Mouse (Mus musculus) gastrocnemius, postnatal 14 days (tissue): ENCODE data around the gene Inpp4b. TPM values are rescaled to one million over a fixed set of nuclear protein-coding genes. Genes with fewer than 3 reads are reported as not detected.
"Not testable (repeated sequence)": the region's sequence is repeated elsewhere in the genome, so short reads cannot be mapped to it uniquely, and the experiment has no call there.

Source experiments
- DNase-seq: peaks from one replicate; pipeline ENCODE4 v3.0.0; 2021; ENCODE audit warnings: mixed read lengths
- intact Hi-C: fragments of 180-260 bp; cut with DNase I; formaldehyde crosslinking; loops from one replicate; pipeline ENCODE4 v1.15.1; 2025; ENCODE audit warnings: low total_unique reads
- total RNA-seq, 2 experiments: library from RNA; stranded (reverse); gene quantifications; 2 replicates each; pipeline ENCODE4 v1.2.3; 2021

Inpp4b gene
- total RNA-seq, 2 experiments from 2014 or later, result 13.2 to 16.5 TPM

GRCm38 (mm10) chr8:82028896-82029295, 686.5 kb downstream of the Inpp4b start:
- DNase-seq, result no peak
- intact Hi-C loops, result loop anchor here (5.0 kb wide), 1 partner anchor 557 kb away; no protein-coding TSS in a partner anchor

- not testable (repeated sequence) for DNase-seq
Measured at GRCm38 (mm10) chr8:82032035-82032434, 689.7 kb downstream of the Inpp4b start.

GRCm38 (mm10) chr8:82054030-82054429, 711.7 kb downstream of the Inpp4b start:
- DNase-seq, result no peak
- intact Hi-C loops, result no loop called here

More at GRCm38 (mm10) chr8:82032035-82032434, 689.7 kb downstream of the Inpp4b start:
- intact Hi-C loops, result not testable (repeated sequence)

- intact Hi-C loops, result no loop called here
- DNase-seq, result no peak
Measured at GRCm38 (mm10) chr8:82067619-82068018, 725.3 kb downstream of the Inpp4b start.

- intact Hi-C loops, result no loop called here
- no peak for DNase-seq
Measured at GRCm38 (mm10) chr8:82079267-82079666, 736.9 kb downstream of the Inpp4b start.

- intact Hi-C loops, DNase-seq: not testable (repeated sequence)
Measured at GRCm38 (mm10) chr8:82086631-82087030, 744.3 kb downstream of the Inpp4b start.

- intact Hi-C loops, result no loop called here
- DNase-seq, result no peak
Measured at GRCm38 (mm10) chr8:82090901-82091300, 748.5 kb downstream of the Inpp4b start.

- intact Hi-C loops, result no loop called here
- no peak for DNase-seq
Measured at GRCm38 (mm10) chr8:82093274-82093673, 750.9 kb downstream of the Inpp4b start.

GRCm38 (mm10) chr8:82104560-82104959, 762.2 kb downstream of the Inpp4b start:
- DNase-seq, result no peak
- intact Hi-C loops, result no loop called here

- DNase-seq, result no peak
- intact Hi-C loops, result no loop called here
Measured at GRCm38 (mm10) chr8:82106131-82106530, 763.8 kb downstream of the Inpp4b start.

- intact Hi-C loops, result no loop called here
Measured at GRCm38 (mm10) chr8:82150272-82150671, 807.9 kb downstream of the Inpp4b start.

GRCm38 (mm10) chr8:82157928-82158327, 815.6 kb downstream of the Inpp4b start:
- intact Hi-C loops, result no loop called here
- DNase-seq, result no peak

More at GRCm38 (mm10) chr8:82150272-82150671, 807.9 kb downstream of the Inpp4b start:
- no peak for DNase-seq
